ENCODE assay signal across 23 mouse cellular contexts in the genomic region with DNA sequence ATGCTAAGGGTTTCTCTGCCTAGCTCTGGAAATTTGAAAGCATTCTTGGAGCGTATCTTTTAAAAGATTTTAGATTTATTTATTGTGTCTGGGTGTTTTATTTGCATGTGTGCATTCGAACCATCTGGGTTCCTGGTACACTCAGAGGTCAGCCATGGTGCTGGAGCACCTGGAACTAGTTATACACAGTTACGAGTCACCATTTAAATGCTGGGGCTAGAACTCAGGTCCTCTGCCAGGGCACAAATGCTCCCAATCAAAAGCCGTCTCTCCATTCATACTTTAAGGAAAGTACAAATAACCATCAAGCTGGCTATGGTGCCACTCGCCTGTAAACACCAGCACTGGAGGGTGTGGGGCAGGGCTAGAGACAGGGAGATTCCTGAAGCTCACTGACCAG.
DNase-seq lines count a peak whose midpoint lies in the region; ATAC-seq and TF ChIP-seq lines count a peak whose summit lies in the region.
"Had no signal": no experiment of that assay in that cellular context is flagged by ENCODE, and none has a peak within 500 bp of the region (broad histone marks: within the 10 kb centered on the region; RNA-seq: fewer than 3 reads in every experiment).

No protein-coding gene starts in this region.

- H3K4me1 ChIP-seq in liver, embryonic 15.5 days (replicated peaks): no peaks in the 10 kb centered on the region
- no peaks in the 10 kb centered on the region for H3K4me1 ChIP-seq in liver, embryonic 11.5 days (replicated peaks; ENCODE audit: control insufficient read depth, insufficient read depth, low read length)
- H3K4me1 ChIP-seq in intestine, postnatal 0 days (replicated peaks; ENCODE audit: control insufficient read depth, insufficient read depth, low read length): no peaks in the 10 kb centered on the region
- peaks cover 16% of the 10 kb centered on the region; the same call in 1 of the 2 replicates for H3K4me1 ChIP-seq in limb, embryonic 12.5 days (replicated peaks)
- H3K4me1 ChIP-seq: forebrain, embryonic 10.5 days; forebrain, embryonic 13.5 days; heart, embryonic 13.5 days had no signal

- no peak overlapping the region for H3K4me3 ChIP-seq in liver, embryonic 15.5 days (replicated peaks)
- H3K4me3 ChIP-seq in liver, embryonic 11.5 days (ENCODE audit: low read depth, low read length): no peak overlapping the region
- no peak overlapping the region for H3K4me3 ChIP-seq in intestine, postnatal 0 days (ENCODE audit: low read depth, low read length)
- H3K4me3 ChIP-seq in limb, embryonic 12.5 days (replicated peaks): no peak overlapping the region
- H3K4me3 ChIP-seq: forebrain, embryonic 10.5 days; forebrain, embryonic 13.5 days; heart, adult 2 months; heart, embryonic 10.5 days; heart, embryonic 13.5 days had no signal

- H3K9ac ChIP-seq in liver, embryonic 15.5 days: no peak overlapping the region
- no peak overlapping the region for H3K9ac ChIP-seq in liver, embryonic 11.5 days (ENCODE audit: low read depth, low read length)
- H3K9ac ChIP-seq in intestine, postnatal 0 days (ENCODE audit: low read depth, low read length): no peak overlapping the region
- H3K9ac ChIP-seq in limb, embryonic 12.5 days (replicated peaks): no peak overlapping the region
- H3K9ac ChIP-seq: forebrain, embryonic 13.5 days; forebrain, postnatal 0 days; heart, embryonic 13.5 days; hindbrain, embryonic 14.5 days had no signal

- WGBS in liver, embryonic 15.5 days (ENCODE audit: insufficient replicate concordance): 56% methylated on average over 5 of the region's 5 CpGs
- 81% methylated on average over 5 of the region's 5 CpGs for WGBS in liver, embryonic 11.5 days
- 80% methylated on average over 5 of the region's 5 CpGs for WGBS in intestine, postnatal 0 days
- 24% methylated on average over 5 of the region's 5 CpGs for WGBS in limb, embryonic 12.5 days

- H3K36me3 ChIP-seq in liver, embryonic 15.5 days (replicated peaks): no peaks in the 10 kb centered on the region
- no peaks in the 10 kb centered on the region for H3K36me3 ChIP-seq in liver, embryonic 11.5 days (ENCODE audit: control insufficient read depth, insufficient read depth, low read length)
- no peaks in the 10 kb centered on the region for H3K36me3 ChIP-seq in intestine, postnatal 0 days (ENCODE audit: control insufficient read depth, insufficient read depth)
- H3K36me3 ChIP-seq in limb, embryonic 12.5 days: no peaks in the 10 kb centered on the region
- H3K36me3 ChIP-seq: forebrain, embryonic 10.5 days; heart, embryonic 10.5 days; heart, embryonic 13.5 days had no signal

- no peaks in the 10 kb centered on the region for H3K27me3 ChIP-seq in liver, embryonic 15.5 days
- no peaks in the 10 kb centered on the region for H3K27me3 ChIP-seq in liver, embryonic 11.5 days (replicated peaks; ENCODE audit: control insufficient read depth, insufficient read depth, low read length)
- no peaks in the 10 kb centered on the region for H3K27me3 ChIP-seq in intestine, postnatal 0 days (replicated peaks; ENCODE audit: control insufficient read depth, insufficient read depth, low read length)
- H3K27me3 ChIP-seq in limb, embryonic 12.5 days: no peaks in the 10 kb centered on the region
- H3K27me3 ChIP-seq: forebrain, embryonic 13.5 days; heart, embryonic 13.5 days had no signal

- no peaks in the 10 kb centered on the region for H3K9me3 ChIP-seq in liver, embryonic 15.5 days (replicated peaks)
- no peaks in the 10 kb centered on the region for H3K9me3 ChIP-seq in liver, embryonic 11.5 days (ENCODE audit: control insufficient read depth, low read length)
- H3K9me3 ChIP-seq in intestine, postnatal 0 days (ENCODE audit: control insufficient read depth): no peaks in the 10 kb centered on the region
- no peaks in the 10 kb centered on the region for H3K9me3 ChIP-seq in limb, embryonic 12.5 days
- H3K9me3 ChIP-seq: forebrain, embryonic 10.5 days; forebrain, embryonic 13.5 days; heart, embryonic 10.5 days; heart, embryonic 13.5 days had no signal

- peak overlapping the region; percentile 19; the same call in 1 of the 2 replicates for H3K27ac ChIP-seq in liver, embryonic 15.5 days (replicated peaks)
- no peak overlapping the region for H3K27ac ChIP-seq in liver, embryonic 11.5 days (ENCODE audit: low read depth, low read length)
- peak overlapping the region; percentile 67 for H3K27ac ChIP-seq in intestine, postnatal 0 days (ENCODE audit: low read depth, low read length)
- peak overlapping the region; percentile 53; the same call in 1 of the 2 replicates for H3K27ac ChIP-seq in limb, embryonic 12.5 days
- H3K27ac ChIP-seq: forebrain, embryonic 10.5 days; forebrain, embryonic 13.5 days; heart, adult 2 months; heart, embryonic 10.5 days; heart, embryonic 13.5 days; hindbrain, embryonic 14.5 days; hindbrain, postnatal 0 days had no signal

- DNase-seq in liver, embryonic 11.5 days (ENCODE audit: low spot score): no peak
- peak; percentile 69 for DNase-seq in NIH3T3 (ENCODE audit: low read depth)
- DNase-seq in spleen, adult 18-20 months: no peak
- DNase-seq in natural killer cell, adult 2 months (ENCODE audit: low spot score in 2 of 2): no peak
- DNase-seq: adrenal gland, postnatal 36 days; cerebellum, adult 18-20 months; cerebellum, adult 9-10 months; cerebellum, postnatal 14 days; forebrain, postnatal 0 days; gastrocnemius, postnatal 25 days; heart, adult 2 months; heart, postnatal 14 days; heart, postnatal 4 days had no signal

- ATAC-seq in liver, embryonic 15.5 days (ENCODE audit: insufficient read depth): no peak
- no peak for ATAC-seq in liver, embryonic 11.5 days (replicated peaks; ENCODE audit: low FRiP score)
- no peak for ATAC-seq in intestine, postnatal 0 days
- no peak for ATAC-seq in limb, embryonic 12.5 days (ENCODE audit: insufficient number of reproducible peaks, insufficient read depth, low FRiP score, low TSS enrichment, low read depth)
- ATAC-seq: forebrain, embryonic 13.5 days; forebrain, postnatal 0 days; hindbrain, postnatal 0 days; Patski had no signal

- no peak for TF ChIP-seq CTCF in intestine, postnatal 0 days (IDR thresholded peaks at IDR 0.05; ENCODE audit: low read depth)

- H3K4me2 ChIP-seq in liver, embryonic 15.5 days: no peak overlapping the region
- H3K4me2 ChIP-seq in liver, embryonic 11.5 days: no peak overlapping the region
- H3K4me2 ChIP-seq in intestine, postnatal 0 days (replicated peaks; ENCODE audit: low read depth): no peak overlapping the region
- H3K4me2 ChIP-seq in limb, embryonic 12.5 days: no peak overlapping the region
- H3K4me2 ChIP-seq: forebrain, embryonic 13.5 days; heart, embryonic 13.5 days; hindbrain, embryonic 14.5 days had no signal
